Mouse (Mus musculus): ENCODE results near the gene Rps24.

Rps24 gene

GRCm38 (mm10) chr14:24510679-24511078 lies 23.8 kb downstream of the Rps24 start:
- no peak for DNase-seq (ENCODE audit: extremely low read depth, low read depth)

GRCm38 (mm10) chr14:24512527-24513161 lies 25.7 kb downstream of the Rps24 start:
- no peak for DNase-seq (ENCODE audit: extremely low read depth, low read depth)

DNA sequence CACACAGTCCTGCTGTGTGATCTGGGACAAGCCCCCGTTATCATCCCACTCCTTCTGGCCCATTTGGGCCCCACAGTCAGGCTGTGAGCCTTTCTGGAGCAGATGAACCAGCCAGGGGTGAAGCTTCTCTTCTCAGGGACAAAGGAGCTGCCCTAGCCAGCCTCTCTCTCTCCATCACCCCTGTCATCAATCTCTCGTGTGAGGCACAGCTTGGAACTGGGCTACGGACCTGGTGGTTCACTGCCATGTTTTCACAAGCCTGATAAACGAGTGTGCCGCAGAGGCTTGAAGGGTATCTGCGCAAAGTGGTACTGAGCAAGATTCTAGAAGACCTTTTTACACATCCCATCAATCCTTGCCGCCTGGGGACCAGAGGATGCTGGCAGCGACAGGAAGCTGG lies 34.7 kb downstream of the Rps24 start:
- DNase-seq (ENCODE audit: extremely low read depth, low read depth): no peak

DNA sequence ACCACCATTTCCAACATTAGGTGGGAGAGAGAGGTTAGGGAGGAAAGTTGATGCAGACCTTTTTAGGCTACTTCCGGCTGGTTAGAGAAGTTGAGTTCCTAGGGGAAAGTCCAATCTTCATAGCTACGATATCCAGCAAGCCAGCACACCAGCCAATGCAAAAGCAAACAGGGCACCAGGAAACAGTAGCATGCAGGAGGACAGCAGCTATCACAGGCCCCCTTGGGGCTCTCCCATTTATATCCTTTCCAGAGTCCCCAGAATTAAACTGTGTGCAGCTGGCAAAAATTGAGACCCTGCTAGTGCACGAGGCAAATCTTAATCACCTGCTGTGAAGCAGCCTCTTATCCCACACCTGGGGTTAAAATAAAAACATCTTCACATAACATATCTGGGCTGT lies 38.2 kb downstream of the Rps24 start:
- DNase-seq (ENCODE audit: extremely low read depth, low read depth): no peak

DNA sequence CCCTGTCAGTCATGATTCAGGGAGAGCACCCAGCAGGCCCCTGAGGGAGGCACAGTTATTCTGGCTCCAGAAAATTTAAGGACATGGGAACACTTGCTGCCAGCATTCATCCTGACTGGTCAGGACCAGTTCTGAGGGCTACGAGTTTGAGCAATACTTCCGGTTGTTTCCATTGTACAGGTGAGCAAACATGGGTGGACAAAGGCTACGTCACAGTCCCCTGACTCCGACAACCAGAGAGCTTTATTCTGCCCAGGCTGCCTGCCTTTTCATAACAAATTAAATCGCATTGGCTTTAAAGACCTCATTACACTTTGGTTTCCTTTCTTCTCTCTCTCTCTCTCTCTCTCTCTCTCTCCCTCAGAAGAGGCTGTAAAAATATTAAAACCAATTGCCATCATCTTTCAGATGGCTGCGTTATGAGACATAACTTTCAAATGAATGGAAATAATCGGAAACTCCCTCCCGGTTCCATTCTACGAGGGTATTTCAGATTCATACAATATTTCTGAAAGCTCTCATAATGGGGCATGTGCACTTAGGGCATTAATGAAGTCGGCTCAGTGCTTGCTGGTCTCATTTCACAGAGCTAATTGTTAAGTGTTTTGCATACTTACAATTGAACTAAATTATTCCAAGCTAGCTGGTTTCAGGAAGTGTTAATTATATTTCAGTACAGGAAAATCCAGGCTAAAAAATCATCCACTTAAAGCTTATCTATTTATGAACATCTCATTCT lies 38.9 kb downstream of the Rps24 start:
- DNase-seq (ENCODE audit: extremely low read depth, low read depth): no peak

GRCm38 (mm10) chr14:24526440-24526839 lies 39.5 kb downstream of the Rps24 start:
- no peak for DNase-seq (ENCODE audit: extremely low read depth, low read depth)

GRCm38 (mm10) chr14:24530228-24530627 lies 43.3 kb downstream of the Rps24 start:
- no peak for DNase-seq (ENCODE audit: extremely low read depth, low read depth)

- DNase-seq (ENCODE audit: extremely low read depth, low read depth): no peak
These were observed 48.1 kb downstream of the Rps24 start for GRCm38 (mm10) chr14:24534865-24535545.

- no peak for DNase-seq (ENCODE audit: extremely low read depth, low read depth)
These were observed 56.0 kb downstream of the Rps24 start for GRCm38 (mm10) chr14:24542901-24543300.

GRCm38 (mm10) chr14:24544057-24544456 lies 57.1 kb downstream of the Rps24 start:
- DNase-seq (ENCODE audit: extremely low read depth, low read depth): no peak

All from MEL-GATA-1-ER (cell line).